Mouse (Mus musculus) limb, embryonic 14.5 days (tissue): ENCODE results near the gene Rfx2. TPM values are rescaled to one million over a fixed set of nuclear protein-coding genes. Genes with fewer than 3 reads are reported as not detected.

ENCODE experiments used
- ATAC-seq: fragments of 200-750 bp; cut with Nextera tagmentation; 2 replicates; pipeline ENCODE4 v1.8.0; 2017; ENCODE audit warnings: low read depth, moderate number of reproducible peaks, moderate TSS enrichment; ENCODE audit not compliant: low FRiP score
- DNase-seq: peaks from one replicate; pipeline ENCODE4 v3.0.0-alpha.2; 2015; ENCODE audit warnings: low spot score
- H3K27ac ChIP-seq: fragments of 300-500 bp; sonication (generic); replicated peaks from 2 replicates; pipeline ENCODE4 v1.5.1; 2014; ENCODE audit warnings: low read depth, mild to moderate bottlenecking, low read length, moderate library complexity, mixed read lengths
- H3K27me3 ChIP-seq: fragments of 300-500 bp; sonication (generic); 2 replicates; pipeline ENCODE4 v1.6.1; 2014; ENCODE audit warnings: low read length, mixed read lengths; ENCODE audit not compliant: control insufficient read depth, insufficient read depth
- H3K36me3 ChIP-seq: fragments of 300-500 bp; sonication (generic); 2 replicates; pipeline ENCODE4 v1.6.1; 2014; ENCODE audit warnings: mild to moderate bottlenecking, low read length, moderate library complexity, mixed read lengths; ENCODE audit not compliant: control insufficient read depth, insufficient read depth
- H3K4me1 ChIP-seq: fragments of 300-500 bp; sonication (generic); 2 replicates; pipeline ENCODE4 v1.6.1; 2014; ENCODE audit warnings: antibody characterized with exemption, low read length, mixed read lengths; ENCODE audit not compliant: control insufficient read depth, insufficient read depth
- H3K4me2 ChIP-seq: fragments of 300-500 bp; sonication (generic); replicated peaks from 2 replicates; pipeline ENCODE4 v1.6.1; 2014; ENCODE audit warnings: low read depth, mild to moderate bottlenecking, low read length, moderate library complexity; ENCODE audit not compliant: severe bottlenecking
- H3K4me3 ChIP-seq: fragments of 300-500 bp; sonication (generic); replicated peaks from 2 replicates; pipeline ENCODE4 v1.5.1; 2014; ENCODE audit warnings: low read length
- H3K9ac ChIP-seq: fragments of 300-500 bp; sonication (generic); 2 replicates; pipeline ENCODE4 v1.6.1; 2014; ENCODE audit warnings: mild to moderate bottlenecking, low read depth, low read length, moderate library complexity; ENCODE audit not compliant: severe bottlenecking
- H3K9me3 ChIP-seq: fragments of 300-500 bp; sonication (generic); 2 replicates; pipeline ENCODE4 v1.6.1; 2016; ENCODE audit warnings: low read length; ENCODE audit not compliant: control insufficient read depth
- POLR2A ChIP-seq: fragments of 200-500 bp; IDR thresholded peaks from 2 replicates; pipeline ENCODE4 v1.8.0; 2012; ENCODE audit warnings: inconsistent platforms, mild to moderate bottlenecking, moderate library complexity, borderline replicate concordance; ENCODE audit not compliant: insufficient read depth, insufficient read length; ENCODE audit errors: extremely low read depth
- WGBS: fragments of 180-500 bp; shearing (Covaris S2); extraction: QIAGEN DNeasy Blood & Tissue Kit; methylation state at CpG from one replicate; pipeline ENCODE4 v1.1.7; 2014; 5-methylcytosine and 5-hydroxymethylcytosine counted together
- polyA plus RNA-seq, 2 experiments: library from polyadenylated mRNA; depleted of rRNA in 1 of 2; stranded (reverse) in 1 of 2; unstranded in 1 of 2; fragments of >200 nt; fragmentation: Nextera tagmentation in 1 of 2; extraction: Ambion mirVana in 1 of 2; gene quantifications; 2 replicates each; pipeline versions ENCODE4 v1.2.1 to v1.2.3; 2012 to 2014

The Rfx2 gene
- polyA plus RNA-seq, 2 experiments: 4.2 to 8.2 TPM

- H3K27me3 ChIP-seq: no peaks in the 10 kb centered on the region
- ATAC-seq (no peak), DNase-seq (no peak)
- H3K4me1 ChIP-seq: no peaks in the 10 kb centered on the region
- TF ChIP-seq POLR2A: no peak
- 80% methylated on average over 1 of the region's 2 CpGs for WGBS
- H3K4me2 ChIP-seq: no peak within 1 kb of the TSS
- H3K36me3 ChIP-seq: no peaks in the 10 kb centered on the region
- no peak within 1 kb of the TSS for H3K4me3 ChIP-seq
- no peak within 1 kb of the TSS for H3K9ac ChIP-seq
- H3K27ac ChIP-seq: no peak within 1 kb of the TSS
- no peaks in the 10 kb centered on the region for H3K9me3 ChIP-seq
These were observed 43.4 kb upstream of the Rfx2 start, which contains the start of gene Acsbg2 for GRCm38 (mm10) chr17:56874237-56874636. Gene Acsbg2 (minus strand): TSS chr17:56874447.

GRCm38 (mm10) chr17:56872512-56872911 lies 41.7 kb upstream of the Rfx2 start:
- no peaks in the 10 kb centered on the region for H3K27me3 ChIP-seq
- no peak for ATAC-seq
- no peak overlapping the region for H3K9ac ChIP-seq
- H3K36me3 ChIP-seq: no peaks in the 10 kb centered on the region
- no peak overlapping the region for H3K4me3 ChIP-seq
- DNase-seq: no peak
- H3K4me1 ChIP-seq: no peaks in the 10 kb centered on the region
- no peak overlapping the region for H3K27ac ChIP-seq
- 74% methylated on average over 7 of the region's 7 CpGs for WGBS
- no peak overlapping the region for H3K4me2 ChIP-seq
- no peak for TF ChIP-seq POLR2A
- no peaks in the 10 kb centered on the region for H3K9me3 ChIP-seq

GRCm38 (mm10) chr17:56871767-56872166 lies 41.0 kb upstream of the Rfx2 start:
- no peaks in the 10 kb centered on the region for H3K36me3 ChIP-seq
- no peaks in the 10 kb centered on the region for H3K9me3 ChIP-seq
- H3K9ac ChIP-seq: no peak overlapping the region
- H3K4me1 ChIP-seq: no peaks in the 10 kb centered on the region
- TF ChIP-seq POLR2A: no peak
- ATAC-seq: no peak
- 75% methylated on average over 8 of the region's 8 CpGs for WGBS
- H3K4me2 ChIP-seq: no peak overlapping the region
- no peak overlapping the region for H3K27ac ChIP-seq
- H3K4me3 ChIP-seq: no peak overlapping the region
- no peaks in the 10 kb centered on the region for H3K27me3 ChIP-seq
- DNase-seq: no peak

- Histone ChIP-seq H3K4me3 (no peak overlapping the region), H3K9ac (no peak overlapping the region), H3K9me3 (no peaks in the 10 kb centered on the region), H3K4me1 (peaks cover 4% of the 10 kb centered on the region; the same call in 1 of the 2 replicates), H3K27ac (no peak overlapping the region), H3K36me3 (no peaks in the 10 kb centered on the region), H3K27me3 (no peaks in the 10 kb centered on the region), H3K4me2 (no peak overlapping the region)
- 62% methylated on average over 15 of the region's 15 CpGs for WGBS
- no peak for ATAC-seq
- DNase-seq: no peak
- TF ChIP-seq POLR2A: no peak
These were observed 39.6 kb upstream of the Rfx2 start for GRCm38 (mm10) chr17:56870287-56870953.

- ATAC-seq: no peak
- Histone ChIP-seq H3K4me2 (no peak overlapping the region), H3K27ac (no peak overlapping the region), H3K9ac (no peak overlapping the region), H3K4me3 (no peak overlapping the region), H3K4me1 (peaks cover 4% of the 10 kb centered on the region; the same call in 1 of the 2 replicates), H3K36me3 (no peaks in the 10 kb centered on the region), H3K27me3 (no peaks in the 10 kb centered on the region), H3K9me3 (no peaks in the 10 kb centered on the region)
- no peak for DNase-seq
- no peak for TF ChIP-seq POLR2A
- WGBS: 58% methylated on average over 9 of the region's 9 CpGs
These were observed 38.7 kb upstream of the Rfx2 start for GRCm38 (mm10) chr17:56869481-56869977.

GRCm38 (mm10) chr17:56866071-56866470 lies 35.3 kb upstream of the Rfx2 start:
- no peaks in the 10 kb centered on the region for H3K36me3 ChIP-seq
- H3K4me3 ChIP-seq: no peak overlapping the region
- TF ChIP-seq POLR2A: no peak
- ATAC-seq: no peak
- H3K27me3 ChIP-seq: no peaks in the 10 kb centered on the region
- no peak overlapping the region for H3K4me2 ChIP-seq
- H3K27ac ChIP-seq: no peak overlapping the region
- H3K4me1 ChIP-seq: peaks cover 4% of the 10 kb centered on the region; the same call in 1 of the 2 replicates
- DNase-seq: no peak
- 77% methylated on average over 7 of the region's 7 CpGs for WGBS
- H3K9ac ChIP-seq: no peak overlapping the region
- no peaks in the 10 kb centered on the region for H3K9me3 ChIP-seq
